Mouse (Mus musculus) brain, embryonic 14.5 days (tissue): ENCODE measurements around the gene Spry1.

ENCODE experiments used
- CTCF ChIP-seq: fragments of 200-500 bp; IDR thresholded peaks from 2 replicates; pipeline ENCODE4 v1.5.1; 2012; ENCODE audit warnings: inconsistent platforms, mild to moderate bottlenecking, moderate library complexity, borderline replicate concordance; ENCODE audit not compliant: insufficient read depth, insufficient read length; ENCODE audit errors: extremely low read depth
- POLR2A ChIP-seq: fragments of 200-500 bp; IDR thresholded peaks from 2 replicates; pipeline ENCODE4 v1.6.1; 2012; ENCODE audit warnings: mild to moderate bottlenecking, inconsistent platforms, borderline replicate concordance; ENCODE audit not compliant: poor library complexity, insufficient read depth, insufficient read length, severe bottlenecking; ENCODE audit errors: extremely low read depth

- TF ChIP-seq POLR2A (no peak), CTCF (no peak)
These were observed 35.3 kb downstream of the Spry1 start for GRCm38 (mm10) chr3:37675056-37675525.
